Mouse (Mus musculus): ENCODE data around the gene Rab34. TPM values are rescaled to one million over a fixed set of nuclear protein-coding genes. Genes with fewer than 3 reads are reported as not detected.
A peak's percentile ranks its signal among the peaks of the same experiment; 100 is the strongest.
"Not testable (repeated sequence)": the region's sequence is repeated elsewhere in the genome, so short reads cannot be mapped to it uniquely, and the experiment has no call there.

Rab34 gene
- polyA plus RNA-seq, 1 experiment from 2014 or later = 171 TPM

- Histone ChIP-seq H3K9ac (replicated peaks; ENCODE audit: low read depth, low read length) (no peak overlapping the region), H3K36me3 (ENCODE audit: control insufficient read depth, insufficient read depth, low read length) (peaks cover 23% of the 10 kb centered on the region), H3K4me1 (ENCODE audit: control insufficient read depth, insufficient read depth, low read length) (peaks cover 40% of the 10 kb centered on the region), H3K27ac (ENCODE audit: low read length) (no peak overlapping the region), H3K27me3 (ENCODE audit: control insufficient read depth, insufficient read depth, low read length) (no peaks in the 10 kb centered on the region), H3K9me3 (ENCODE audit: control insufficient read depth, low read depth, low read length) (no peaks in the 10 kb centered on the region), H3K4me2 (replicated peaks; ENCODE audit: low read depth, low read length) (peak overlapping the region; percentile 94), H3K4me3 (ENCODE audit: low read depth, low read length) (0 out of 2 replicates have a peak overlapping the region, but pooled peaks have one; percentile 56)
- ATAC-seq (ENCODE audit: insufficient number of reproducible peaks, insufficient read depth, low FRiP score, low read depth) = no peak
- 67% methylated on average over 6 of the region's 6 CpGs for WGBS
Measured at GRCm38 (mm10) chr11:78180081-78180761, 8.0 kb upstream of the Rab34 start.

DNA sequence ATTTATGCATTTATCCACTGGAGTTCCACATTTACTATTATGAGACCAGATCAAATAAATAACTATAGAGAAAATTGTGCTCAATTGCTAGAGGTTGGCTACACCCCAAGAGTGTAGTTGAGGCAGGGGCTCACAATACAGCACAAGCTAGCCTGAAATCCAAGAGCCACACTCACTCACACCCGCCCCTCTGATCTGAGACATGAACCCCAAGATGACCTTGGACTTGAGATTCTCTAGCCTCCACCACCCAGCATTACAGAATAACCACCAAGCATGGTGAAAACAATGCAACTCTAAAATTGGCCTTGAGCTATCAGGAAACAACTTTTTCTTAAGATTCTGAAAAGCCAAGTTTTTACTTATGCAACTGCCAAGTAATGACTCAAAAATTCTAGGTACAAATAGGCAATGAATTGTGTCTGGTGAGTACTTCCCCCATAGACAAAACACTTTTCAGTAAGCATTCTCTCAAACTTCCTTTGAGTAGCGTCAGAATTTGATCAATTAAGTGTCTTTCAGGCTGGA, 6.3 kb upstream of the Rab34 start:
- peak overlapping the region; percentile 75 for H3K4me2 ChIP-seq (replicated peaks; ENCODE audit: low read depth, low read length)
- no peak for ATAC-seq (ENCODE audit: insufficient number of reproducible peaks, insufficient read depth, low FRiP score, low read depth)
- peak overlapping the region; percentile 98 for H3K4me3 ChIP-seq (ENCODE audit: low read depth, low read length)
- H3K36me3 ChIP-seq (ENCODE audit: control insufficient read depth, insufficient read depth, low read length) = peaks cover 23% of the 10 kb centered on the region
- H3K27me3 ChIP-seq (ENCODE audit: control insufficient read depth, insufficient read depth, low read length) = no peaks in the 10 kb centered on the region
- WGBS = 33% methylated on average over 2 of the region's 2 CpGs
- H3K9ac ChIP-seq (replicated peaks; ENCODE audit: low read depth, low read length) = peak overlapping the region; percentile 94; the same call in 1 of the 2 replicates
- H3K27ac ChIP-seq (ENCODE audit: low read length) = no peak overlapping the region
- no peaks in the 10 kb centered on the region for H3K9me3 ChIP-seq (ENCODE audit: control insufficient read depth, low read depth, low read length)
- peaks cover 36% of the 10 kb centered on the region for H3K4me1 ChIP-seq (ENCODE audit: control insufficient read depth, insufficient read depth, low read length)

- WGBS = 4% methylated on average over 7 of the region's 7 CpGs
- H3K4me3 ChIP-seq (ENCODE audit: low read depth, low read length) = peak overlapping the region; percentile 98
- no peak for ATAC-seq (ENCODE audit: insufficient number of reproducible peaks, insufficient read depth, low FRiP score, low read depth)
- no peaks in the 10 kb centered on the region for H3K9me3 ChIP-seq (ENCODE audit: control insufficient read depth, low read depth, low read length)
- H3K9ac ChIP-seq (replicated peaks; ENCODE audit: low read depth, low read length) = peak overlapping the region; percentile 94
- peak overlapping the region; percentile 75 for H3K4me2 ChIP-seq (replicated peaks; ENCODE audit: low read depth, low read length)
- no peaks in the 10 kb centered on the region for H3K27me3 ChIP-seq (ENCODE audit: control insufficient read depth, insufficient read depth, low read length)
- H3K27ac ChIP-seq (ENCODE audit: low read length) = peak overlapping the region; percentile 15; the same call in 1 of the 2 replicates
- H3K4me1 ChIP-seq (ENCODE audit: control insufficient read depth, insufficient read depth, low read length) = peaks cover 32% of the 10 kb centered on the region
- peaks cover 23% of the 10 kb centered on the region for H3K36me3 ChIP-seq (ENCODE audit: control insufficient read depth, insufficient read depth, low read length)
Measured at GRCm38 (mm10) chr11:78182450-78182849, 5.8 kb upstream of the Rab34 start.

GRCm38 (mm10) chr11:78182961-78183844, 5.0 kb upstream of the Rab34 start, which contains the start of gene Rpl23a:
Gene Rpl23a (minus strand): TSS chr11:78183584.
- H3K4me3 ChIP-seq (ENCODE audit: low read depth, low read length) = peak within 1 kb of the TSS; percentile 98
- peak within 1 kb of the TSS; percentile 94 for H3K9ac ChIP-seq (replicated peaks; ENCODE audit: low read depth, low read length)

GRCm38 (mm10) chr11:78183884-78184514, 4.2 kb upstream of the Rab34 start:
- Histone ChIP-seq H3K4me2 (replicated peaks; ENCODE audit: low read depth, low read length) (peak overlapping the region; percentile 39), H3K9ac (replicated peaks; ENCODE audit: low read depth, low read length) (0 out of 2 replicates have a peak overlapping the region, but pooled peaks have one; percentile 4), H3K27me3 (ENCODE audit: control insufficient read depth, insufficient read depth, low read length) (no peaks in the 10 kb centered on the region), H3K36me3 (ENCODE audit: control insufficient read depth, insufficient read depth, low read length) (peaks cover 23% of the 10 kb centered on the region), H3K4me1 (ENCODE audit: control insufficient read depth, insufficient read depth, low read length) (peaks cover 36% of the 10 kb centered on the region), H3K27ac (ENCODE audit: low read length) (no peak overlapping the region), H3K4me3 (ENCODE audit: low read depth, low read length) (peak overlapping the region; percentile 98; the same call in 1 of the 2 replicates), H3K9me3 (ENCODE audit: control insufficient read depth, low read depth, low read length) (no peaks in the 10 kb centered on the region)
- ATAC-seq (ENCODE audit: insufficient number of reproducible peaks, insufficient read depth, low FRiP score, low read depth) = no peak
- WGBS = 51% methylated on average over 10 of the region's 10 CpGs

More at GRCm38 (mm10) chr11:78182961-78183844, 5.0 kb upstream of the Rab34 start, which contains the start of gene Rpl23a:
- ATAC-seq (ENCODE audit: insufficient number of reproducible peaks, insufficient read depth, low FRiP score, low read depth) = peak; percentile 88
- H3K4me1 ChIP-seq (ENCODE audit: control insufficient read depth, insufficient read depth, low read length) = peaks cover 36% of the 10 kb centered on the region
- no peaks in the 10 kb centered on the region for H3K9me3 ChIP-seq (ENCODE audit: control insufficient read depth, low read depth, low read length)
- WGBS = under 1% methylated on average over 38 of the region's 38 CpGs
- no peaks in the 10 kb centered on the region for H3K27me3 ChIP-seq (ENCODE audit: control insufficient read depth, insufficient read depth, low read length)
- H3K27ac ChIP-seq (ENCODE audit: low read length) = peak within 1 kb of the TSS; percentile 91
- peak within 1 kb of the TSS; percentile 75 for H3K4me2 ChIP-seq (replicated peaks; ENCODE audit: low read depth, low read length)
- H3K36me3 ChIP-seq (ENCODE audit: control insufficient read depth, insufficient read depth, low read length) = peaks cover 23% of the 10 kb centered on the region

DNA sequence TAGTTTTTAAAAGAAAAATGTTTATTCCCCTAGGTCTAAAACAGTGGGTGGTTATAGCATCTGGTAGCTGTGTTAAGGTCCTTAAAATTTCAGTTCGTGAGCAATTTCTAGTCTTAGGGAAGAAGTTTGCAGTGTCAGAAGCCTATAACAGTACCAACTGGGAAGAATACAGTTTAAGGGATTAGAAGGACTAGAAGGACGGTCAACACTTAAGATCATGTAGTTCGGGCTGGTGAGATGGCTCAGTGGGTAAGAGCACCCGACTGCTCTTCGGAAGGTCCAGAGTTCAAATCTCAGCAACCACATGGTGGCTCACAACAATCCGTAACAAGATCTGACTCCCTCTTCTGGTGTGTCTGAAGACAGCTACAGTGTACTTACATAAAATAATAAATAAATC, 3.5 kb upstream of the Rab34 start:
- not testable (repeated sequence) for H3K27me3 ChIP-seq (ENCODE audit: control insufficient read depth, insufficient read depth, low read length); H3K9ac ChIP-seq (replicated peaks; ENCODE audit: low read depth, low read length); H3K4me2 ChIP-seq (replicated peaks; ENCODE audit: low read depth, low read length); H3K9me3 ChIP-seq (ENCODE audit: control insufficient read depth, low read depth, low read length); ATAC-seq (ENCODE audit: insufficient number of reproducible peaks, insufficient read depth, low FRiP score, low read depth); H3K27ac ChIP-seq (ENCODE audit: low read length); H3K4me3 ChIP-seq (ENCODE audit: low read depth, low read length)
- H3K36me3 ChIP-seq (ENCODE audit: control insufficient read depth, insufficient read depth, low read length) = peaks cover 23% of the 10 kb centered on the region
- H3K4me1 ChIP-seq (ENCODE audit: control insufficient read depth, insufficient read depth, low read length) = peaks cover 35% of the 10 kb centered on the region
- 93% methylated on average over 6 of the region's 6 CpGs for WGBS

- peak; percentile 79 for ATAC-seq (ENCODE audit: insufficient number of reproducible peaks, insufficient read depth, low FRiP score, low read depth)
- 1% methylated on average over 40 of the region's 42 CpGs for WGBS
Measured at GRCm38 (mm10) chr11:78189234-78190040, 1.2 kb downstream of the Rab34 start.

More at GRCm38 (mm10) chr11:78189234-78190040, 1.2 kb downstream of the Rab34 start:
- Histone ChIP-seq H3K27me3 (ENCODE audit: control insufficient read depth, insufficient read depth, low read length) (no peaks in the 10 kb centered on the region), H3K4me3 (ENCODE audit: low read depth, low read length) (peak overlapping the region; percentile 73), H3K4me2 (replicated peaks; ENCODE audit: low read depth, low read length) (peak overlapping the region; percentile 46), H3K27ac (ENCODE audit: low read length) (peak overlapping the region; percentile 99), H3K36me3 (ENCODE audit: control insufficient read depth, insufficient read depth, low read length) (peaks cover 11% of the 10 kb centered on the region), H3K9me3 (ENCODE audit: control insufficient read depth, low read depth, low read length) (no peaks in the 10 kb centered on the region), H3K9ac (replicated peaks; ENCODE audit: low read depth, low read length) (peak overlapping the region; percentile 88), H3K4me1 (ENCODE audit: control insufficient read depth, insufficient read depth, low read length) (peaks cover 13% of the 10 kb centered on the region; the same call in 1 of the 2 replicates)

All from stomach, embryonic 14.5 days (tissue).